ENCODE assay signal across 28 mouse cellular contexts in genomic region chr2:4626911-4627310, GRCm38 (mm10). TPM values are rescaled to one million over a fixed set of nuclear protein-coding genes. Genes with fewer than 3 reads are reported as not detected.
DNase-seq lines count a peak whose midpoint lies in the region; ATAC-seq and TF ChIP-seq lines count a peak whose summit lies in the region.
"Had no signal": no experiment of that assay in that cellular context is flagged by ENCODE, and none has a peak within 500 bp of the region (broad histone marks: within the 10 kb centered on the region; RNA-seq: fewer than 3 reads in every experiment).

No protein-coding gene starts in this region.

- no peak for TF ChIP-seq CTCF in lung, postnatal 0 days (IDR thresholded peaks at IDR 0.05)

- H3K36me3 ChIP-seq in lung, embryonic 15.5 days, result peaks cover 33% of the 10 kb centered on the region
- H3K36me3 ChIP-seq in lung, postnatal 0 days (ENCODE audit: insufficient read depth, low read length), result 0 out of 2 replicates have a peak, but pooled peaks cover 7% of the 10 kb centered on the region

- 62% methylated on average over 3 of the region's 3 CpGs for WGBS in lung, embryonic 15.5 days
- 48% methylated on average over 3 of the region's 3 CpGs for WGBS in lung, postnatal 0 days

- peak; percentile 16 for DNase-seq in heart, adult 11 months
- DNase-seq in heart, postnatal 10 days, result no peak
- no peak for DNase-seq in lung, postnatal 14 days
- peak; percentile 90 for DNase-seq in lung, postnatal 0 days (ENCODE audit: low spot score)
- DNase-seq in lung, adult 18-20 months, result no peak
- peak; percentile 20 for DNase-seq in lung, postnatal 36 days
- DNase-seq: adrenal gland, adult 8-10 months; adrenal gland, postnatal 14 days; adrenal gland, postnatal 36 days; B cell, adult 2 months; cerebellum, adult 11-12 months; cerebellum, adult 2 months; cerebellum, adult 9-10 months; cerebellum, postnatal 10 days; cerebellum, postnatal 25 days; embryo, embryonic 11 days had no signal

- H3K4me3 ChIP-seq in lung, embryonic 15.5 days, result no peak overlapping the region
- no peak overlapping the region for H3K4me3 ChIP-seq in lung, postnatal 0 days (ENCODE audit: low read depth, low read length)
- H3K4me3 ChIP-seq: embryonic facial prominence, embryonic 13.5 days; embryonic facial prominence, embryonic 15.5 days; erythroblast, embryonic 14.5 days; forebrain, embryonic 10.5 days; forebrain, embryonic 12.5 days had no signal

- H3K4me2 ChIP-seq in lung, embryonic 15.5 days, result no peak overlapping the region
- H3K4me2 ChIP-seq in lung, postnatal 0 days (replicated peaks; ENCODE audit: low read depth, low read length), result no peak overlapping the region
- H3K4me2 ChIP-seq: embryonic facial prominence, embryonic 13.5 days; embryonic facial prominence, embryonic 15.5 days; forebrain, embryonic 12.5 days had no signal

- peak; percentile 19; the same call in 1 of the 2 replicates for ATAC-seq in lung, embryonic 15.5 days (ENCODE audit: borderline replicate concordance, extremely low read depth, low FRiP score, low TSS enrichment)
- peak; percentile 87 for ATAC-seq in lung, postnatal 0 days
- ATAC-seq: activated CD4-positive, CD25-positive, alpha-beta regulatory T cell, adult 4 months; CD4-positive, CD25-positive, alpha-beta regulatory T cell, adult 4 months; forebrain, embryonic 14.5 days; Patski had no signal

- intact Hi-C loops in heart, postnatal 10 days (cut with DNase I), result no loop called here

- H3K9me3 ChIP-seq in lung, embryonic 15.5 days, result no peaks in the 10 kb centered on the region
- H3K9me3 ChIP-seq in lung, postnatal 0 days (ENCODE audit: low read length), result no peaks in the 10 kb centered on the region
- H3K9me3 ChIP-seq: embryonic facial prominence, embryonic 13.5 days; embryonic facial prominence, embryonic 15.5 days; forebrain, embryonic 10.5 days; forebrain, embryonic 12.5 days; G1E had no signal

- no peak overlapping the region for H3K9ac ChIP-seq in lung, embryonic 15.5 days
- no peak overlapping the region for H3K9ac ChIP-seq in lung, postnatal 0 days (replicated peaks; ENCODE audit: low read depth)
- H3K9ac ChIP-seq: embryonic facial prominence, embryonic 13.5 days; embryonic facial prominence, embryonic 15.5 days; forebrain, embryonic 12.5 days had no signal

- TF ChIP-seq EP300 in lung, postnatal 0 days (IDR thresholded peaks at IDR 0.05), result peak; percentile 82

- H3K4me1 ChIP-seq in lung, embryonic 15.5 days, result peaks cover 10% of the 10 kb centered on the region; the same call in 1 of the 2 replicates
- no peaks in the 10 kb centered on the region for H3K4me1 ChIP-seq in lung, postnatal 0 days (ENCODE audit: insufficient read depth, low read depth, low read length)
- H3K4me1 ChIP-seq: embryonic facial prominence, embryonic 13.5 days; embryonic facial prominence, embryonic 15.5 days; forebrain, embryonic 10.5 days; forebrain, embryonic 12.5 days had no signal

- no peaks in the 10 kb centered on the region for H3K27me3 ChIP-seq in lung, embryonic 15.5 days
- H3K27me3 ChIP-seq in lung, postnatal 0 days (replicated peaks; ENCODE audit: insufficient read depth, low read length), result no peaks in the 10 kb centered on the region
- H3K27me3 ChIP-seq: CH12.LX; embryonic facial prominence, embryonic 13.5 days; embryonic facial prominence, embryonic 15.5 days; forebrain, embryonic 12.5 days; Patski had no signal

- H3K27ac ChIP-seq in lung, embryonic 15.5 days, result peak overlapping the region; percentile 18; the same call in 1 of the 2 replicates
- H3K27ac ChIP-seq in lung, postnatal 0 days (ENCODE audit: low read length), result peak overlapping the region; percentile 39; the same call in 1 of the 2 replicates
- H3K27ac ChIP-seq: embryonic facial prominence, embryonic 13.5 days; embryonic facial prominence, embryonic 15.5 days; forebrain, embryonic 10.5 days; forebrain, embryonic 12.5 days had no signal

RNA-seq across cellular contexts. Expression of gene Prpf18, which starts 25.0 kb away (rescaled TPM):
- total RNA-seq in heart, postnatal 10 days (2021), result 10 to 100 TPM; 30.0 to 33.7 TPM
- 40.1 and 46.4 TPM in 2 replicates for polyA plus RNA-seq in lung, embryonic 15.5 days (2015; fragmentation: Nextera tagmentation; extraction: Ambion mirVana)
- 39.2 and 46.5 TPM in 2 replicates for polyA plus RNA-seq in lung, postnatal 0 days (2015; fragmentation: Nextera tagmentation; extraction: Ambion mirVana)

Comparison
In these comparisons a context has a peak if more than half of its experiments do, and no peak if none do; other contexts are left out.
1. DNase-seq: peak in heart, adult 11 months (single experiment), lung, postnatal 0 days (single experiment) and lung, postnatal 36 days (single experiment); none in heart, postnatal 10 days (0 of 2), lung, postnatal 14 days (single experiment) and lung, adult 18-20 months (0 of 2).